Mouse (Mus musculus): ENCODE data around the gene Ubxn1.
A peak's percentile ranks its signal among the peaks of the same experiment; 100 is the strongest.

The Ubxn1 gene

GRCm38 (mm10) chr19:8898576-8898975 lies 27.3 kb downstream of the Ubxn1 start:
- DNase-seq (ENCODE audit: low spot score in 2 of 2) = no peak

GRCm38 (mm10) chr19:8899079-8899478 lies 27.8 kb downstream of the Ubxn1 start:
- no peak for DNase-seq (ENCODE audit: low spot score in 2 of 2)

DNA sequence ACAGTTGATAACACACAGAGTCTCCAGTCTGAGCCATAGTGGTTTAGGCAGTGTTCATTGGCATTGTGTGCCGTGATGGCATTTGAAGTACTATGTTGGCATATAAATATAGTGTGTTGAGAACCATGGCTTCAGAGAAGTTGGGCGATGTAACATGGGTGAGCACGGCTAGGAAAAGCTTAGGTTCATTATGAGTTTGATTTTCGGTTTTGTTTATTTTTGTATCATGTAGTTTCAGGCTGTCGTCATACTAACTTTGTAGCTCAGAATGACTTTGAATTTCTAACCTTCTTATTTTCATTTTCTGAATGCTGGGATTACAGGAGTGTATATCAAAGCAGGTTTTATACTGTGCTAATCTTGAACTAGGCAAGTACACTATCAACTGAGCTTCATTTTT lies 32.1 kb downstream of the Ubxn1 start:
- DNase-seq (ENCODE audit: low spot score in 2 of 2) = no peak

- no peak for DNase-seq (ENCODE audit: low spot score in 2 of 2)
Measured at GRCm38 (mm10) chr19:8908531-8908930, 37.2 kb downstream of the Ubxn1 start.

DNA sequence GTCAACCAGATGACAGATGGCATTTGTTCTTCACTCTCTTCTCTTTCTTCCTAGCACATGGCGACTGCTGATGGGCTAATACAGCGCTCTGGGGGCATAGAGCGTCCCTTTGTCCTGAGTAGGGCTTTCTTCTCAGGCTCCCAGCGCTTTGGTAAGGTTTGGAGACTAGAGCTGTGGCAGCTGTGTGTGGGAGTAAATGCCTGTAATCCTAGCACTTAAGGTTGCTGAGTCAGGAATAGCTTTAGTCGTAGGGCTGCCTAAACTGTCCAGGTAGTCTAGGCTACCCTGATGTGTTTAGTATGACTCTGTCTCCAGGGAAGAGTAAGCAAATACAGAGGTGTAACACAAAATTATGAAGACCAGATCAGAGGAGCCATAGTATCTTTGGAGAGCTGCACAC lies 40.5 kb downstream of the Ubxn1 start:
- DNase-seq (ENCODE audit: low spot score in 2 of 2) = peak in 1 of 2 experiments; percentile 71

GRCm38 (mm10) chr19:8914212-8914611 lies 42.9 kb downstream of the Ubxn1 start:
- DNase-seq (ENCODE audit: low spot score in 2 of 2) = no peak

DNA sequence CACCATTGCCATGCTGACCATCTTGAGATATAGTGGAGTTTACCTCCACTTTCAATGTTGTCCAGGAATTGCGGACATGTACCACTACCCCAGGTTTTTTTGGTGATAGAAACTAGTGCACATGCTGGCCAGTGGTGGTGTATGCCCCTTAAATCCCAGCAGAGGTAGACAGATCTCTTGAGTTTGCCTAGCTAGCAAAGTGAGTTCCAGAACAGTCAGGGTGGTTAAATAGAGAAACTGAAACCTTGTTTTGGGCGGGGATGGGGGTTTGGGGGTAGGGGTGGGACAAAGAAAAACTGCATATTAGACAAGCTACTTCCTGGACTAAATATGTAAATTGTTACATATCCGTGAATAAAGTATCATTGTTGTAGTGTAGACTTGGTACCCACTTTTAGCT lies 47.7 kb downstream of the Ubxn1 start:
- DNase-seq (ENCODE audit: low spot score in 2 of 2) = no peak

- no peak for DNase-seq (ENCODE audit: low spot score in 2 of 2)
Measured at GRCm38 (mm10) chr19:8919684-8920072, 48.4 kb downstream of the Ubxn1 start.

DNA sequence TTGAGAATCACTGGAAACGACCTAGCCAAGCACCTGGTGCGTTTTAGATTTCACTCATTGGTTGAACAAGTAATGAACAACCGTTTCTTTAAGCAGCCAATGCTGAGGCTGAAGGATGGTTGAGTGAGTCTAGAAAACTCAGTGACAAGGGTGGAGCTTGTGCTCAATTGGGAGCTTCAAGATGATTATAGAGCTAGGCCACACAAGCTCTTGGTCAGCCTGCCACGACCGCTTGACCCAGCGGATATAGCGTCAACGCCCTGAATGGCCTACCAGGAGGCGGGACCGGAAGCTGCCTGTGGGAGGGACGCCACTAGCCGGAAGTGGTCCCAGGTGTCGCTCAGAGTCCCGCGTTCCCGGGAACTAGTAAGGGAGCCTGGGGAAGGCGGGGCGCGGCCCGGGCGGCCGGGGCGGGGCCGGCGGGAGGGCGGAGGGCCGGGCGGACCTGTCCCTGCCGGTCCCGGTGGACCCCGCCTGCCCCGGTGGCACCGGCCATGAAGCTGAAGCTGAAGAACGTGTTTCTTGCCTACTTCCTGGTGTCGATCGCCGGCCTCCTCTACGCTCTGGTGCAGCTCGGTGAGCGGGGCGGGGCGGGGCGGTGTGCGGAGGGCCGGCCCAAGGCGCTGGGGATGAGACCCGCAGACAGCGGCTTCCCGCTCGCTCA lies 48.9 kb downstream of the Ubxn1 start, which contains the start of gene B3gat3:
TSS of gene B3gat3 (plus strand) at position 302 of the 664 bp plus-strand sequence.
- peak; percentile 94 to 96 for DNase-seq (ENCODE audit: low spot score in 2 of 2)

GRCm38 (mm10) chr19:8920836-8921291 lies 49.6 kb downstream of the Ubxn1 start:
- no peak for DNase-seq (ENCODE audit: low spot score in 2 of 2)

GRCm38 (mm10) chr19:8921741-8922140 lies 50.4 kb downstream of the Ubxn1 start:
- no peak for DNase-seq (ENCODE audit: low spot score in 2 of 2)
